32 mouse cellular contexts compared by ENCODE assay signal in the genomic region with DNA sequence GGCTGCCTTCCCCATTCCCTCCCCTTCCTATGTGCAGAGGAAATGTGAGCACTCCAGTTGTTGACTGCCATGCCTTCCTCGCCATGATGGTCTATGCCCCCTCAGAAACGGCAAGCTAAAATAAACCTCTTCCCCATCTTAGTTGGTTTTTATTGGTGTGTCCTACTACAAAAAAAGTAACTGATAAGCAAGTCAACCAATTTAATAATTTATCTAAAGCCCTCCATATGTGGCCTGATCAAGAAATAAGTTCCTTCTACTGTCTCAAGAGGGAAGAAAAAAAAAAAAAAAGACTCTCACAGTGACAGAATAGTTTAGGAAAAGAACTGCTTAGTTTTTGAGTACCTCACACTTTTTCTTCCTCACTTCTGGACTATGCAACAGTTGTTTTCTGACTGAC. TPM values are rescaled to one million over a fixed set of nuclear protein-coding genes. Genes with fewer than 3 reads are reported as not detected.
"Had no signal": no experiment of that assay in that cellular context is flagged by ENCODE, and none has a peak within 500 bp of the region (broad histone marks: within the 10 kb centered on the region; RNA-seq: fewer than 3 reads in every experiment).

No protein-coding gene starts in this region.

- H3K9me3 ChIP-seq: heart, embryonic 12.5 days; heart, embryonic 13.5 days; heart, embryonic 15.5 days; hindbrain, embryonic 10.5 days; hindbrain, embryonic 12.5 days; hindbrain, embryonic 13.5 days; hindbrain, embryonic 15.5 days; intestine, embryonic 15.5 days; kidney, embryonic 15.5 days had no signal

- H3K4me3 ChIP-seq: heart, embryonic 12.5 days; heart, embryonic 13.5 days; heart, embryonic 15.5 days; hindbrain, embryonic 10.5 days; hindbrain, embryonic 12.5 days; hindbrain, embryonic 13.5 days; hindbrain, embryonic 15.5 days; intestine, embryonic 15.5 days; kidney, embryonic 15.5 days; layer of hippocampus, adult 2 months; left cerebral cortex, adult 2 months had no signal

- H3K36me3 ChIP-seq: heart, embryonic 15.5 days; hindbrain, embryonic 10.5 days; hindbrain, embryonic 12.5 days; hindbrain, embryonic 13.5 days; hindbrain, embryonic 15.5 days; intestine, embryonic 15.5 days had no signal

- H3K27me3 ChIP-seq: heart, embryonic 13.5 days; heart, embryonic 15.5 days; hindbrain, embryonic 15.5 days; intestine, embryonic 15.5 days; kidney, embryonic 15.5 days had no signal

- H3K9ac ChIP-seq: heart, embryonic 12.5 days; heart, embryonic 13.5 days; heart, embryonic 15.5 days; hindbrain, embryonic 12.5 days; hindbrain, embryonic 13.5 days; hindbrain, embryonic 14.5 days; hindbrain, embryonic 15.5 days; intestine, embryonic 15.5 days; kidney, embryonic 15.5 days had no signal

- DNase-seq: heart, postnatal 10 days; heart, postnatal 14 days; heart, postnatal 36 days; heart, postnatal 4 days; kidney, adult 11 months; kidney, adult 18-20 months; kidney, adult 2 months; kidney, adult 8-10 months; kidney, adult 9 months; kidney, postnatal 10 days; kidney, postnatal 14 days; kidney, postnatal 25 days; kidney, postnatal 36 days; kidney, postnatal 4 days; layer of hippocampus, adult 9-11 months; layer of hippocampus, postnatal 36 days had no signal

- H3K27ac ChIP-seq: heart, embryonic 13.5 days; heart, embryonic 15.5 days; hindbrain, embryonic 10.5 days; hindbrain, embryonic 12.5 days; hindbrain, embryonic 13.5 days; hindbrain, embryonic 14.5 days; hindbrain, embryonic 15.5 days; hindbrain, postnatal 0 days; intestine, embryonic 15.5 days; kidney, embryonic 15.5 days; kidney, postnatal 0 days; layer of hippocampus, adult 2 months; left cerebral cortex, adult 2 months had no signal

RNA-seq across cellular contexts. Expression of a gene that starts 50.0 kb away (rescaled TPM):
- total RNA-seq: hematopoietic stem cell, adult 5-6 weeks had no signal
- polyA plus RNA-seq: inflammation-experienced regulatory T-cells, adult 6 months had no signal
